Mouse (Mus musculus): ENCODE data around the gene Ppard. TPM values are rescaled to one million over a fixed set of nuclear protein-coding genes. Genes with fewer than 3 reads are reported as not detected.
A peak's percentile ranks its signal among the peaks of the same experiment; 100 is the strongest.

The Ppard gene
- polyA plus RNA-seq, 1 experiment from 2014 or later, result 1.1 TPM

DNA sequence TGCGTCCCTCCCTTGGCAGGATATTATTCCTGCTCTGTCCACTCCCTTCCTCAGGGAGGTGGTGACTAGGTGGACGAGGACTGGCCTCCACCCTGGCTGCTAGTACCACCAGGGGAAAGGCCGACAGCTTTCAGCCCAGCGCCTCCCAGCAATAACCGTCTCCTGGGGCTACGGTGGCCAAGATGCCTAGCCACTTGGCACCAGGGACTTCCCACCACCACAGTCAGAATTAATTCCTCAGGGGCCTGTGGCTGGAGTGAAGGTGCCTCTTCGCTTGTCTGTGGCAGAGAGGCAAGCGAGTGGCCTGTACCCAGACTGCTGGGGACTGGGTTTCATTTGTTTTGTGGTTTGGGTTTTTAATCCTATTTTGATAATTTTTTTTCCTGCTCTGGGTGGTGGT, 27.1 kb upstream of the Ppard start:
- Histone ChIP-seq H3K4me3 (ENCODE audit: low read length) (no peak overlapping the region), H3K36me3 (ENCODE audit: control insufficient read depth, insufficient read depth, low read length) (peaks cover 18% of the 10 kb centered on the region), H3K27ac (ENCODE audit: low read depth, low read length) (no peak overlapping the region), H3K9me3 (ENCODE audit: control insufficient read depth, low read length) (no peaks in the 10 kb centered on the region), H3K4me1 (ENCODE audit: control insufficient read depth, insufficient read depth, low read depth, low read length) (peaks cover 5% of the 10 kb centered on the region), H3K27me3 (replicated peaks; ENCODE audit: control insufficient read depth, insufficient read depth, low read length) (no peaks in the 10 kb centered on the region), H3K4me2 (ENCODE audit: low read length) (no peak overlapping the region), H3K9ac (ENCODE audit: low read depth, low read length) (no peak overlapping the region)
- WGBS, result 93% methylated on average over 8 of the region's 8 CpGs
- no peak for ATAC-seq

DNA sequence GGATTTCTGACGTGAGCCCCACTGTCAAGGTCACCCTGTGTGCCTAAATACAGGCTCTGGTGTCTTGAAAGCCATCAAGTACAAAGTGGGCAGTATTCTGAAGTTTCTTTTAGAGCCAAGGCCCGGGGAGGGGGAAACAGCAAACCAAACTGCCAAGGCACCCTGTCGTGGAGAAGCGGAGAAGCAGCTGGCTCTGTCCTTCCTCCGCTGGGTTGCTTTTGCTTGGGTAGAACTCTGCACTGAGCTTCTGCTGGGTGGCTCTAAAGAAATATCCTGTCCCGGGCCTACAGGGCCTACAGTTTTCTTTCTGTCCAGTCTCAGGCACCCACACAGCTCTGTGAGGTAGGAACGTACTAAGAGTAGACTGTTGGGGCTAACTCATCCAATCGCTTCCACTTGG, 25.4 kb upstream of the Ppard start:
- H3K36me3 ChIP-seq (ENCODE audit: control insufficient read depth, insufficient read depth, low read length), result peaks cover 8% of the 10 kb centered on the region
- H3K9me3 ChIP-seq (ENCODE audit: control insufficient read depth, low read length), result no peaks in the 10 kb centered on the region
- WGBS, result 68% methylated on average over 8 of the region's 8 CpGs
- H3K4me3 ChIP-seq (ENCODE audit: low read length), result no peak overlapping the region
- ATAC-seq, result no peak
- H3K9ac ChIP-seq (ENCODE audit: low read depth, low read length), result peak overlapping the region; percentile 61
- H3K4me1 ChIP-seq (ENCODE audit: control insufficient read depth, insufficient read depth, low read depth, low read length), result peaks cover 5% of the 10 kb centered on the region
- peak overlapping the region; percentile 59; the same call in 1 of the 2 replicates for H3K27ac ChIP-seq (ENCODE audit: low read depth, low read length)
- H3K4me2 ChIP-seq (ENCODE audit: low read length), result no peak overlapping the region
- no peaks in the 10 kb centered on the region for H3K27me3 ChIP-seq (replicated peaks; ENCODE audit: control insufficient read depth, insufficient read depth, low read length)

DNA sequence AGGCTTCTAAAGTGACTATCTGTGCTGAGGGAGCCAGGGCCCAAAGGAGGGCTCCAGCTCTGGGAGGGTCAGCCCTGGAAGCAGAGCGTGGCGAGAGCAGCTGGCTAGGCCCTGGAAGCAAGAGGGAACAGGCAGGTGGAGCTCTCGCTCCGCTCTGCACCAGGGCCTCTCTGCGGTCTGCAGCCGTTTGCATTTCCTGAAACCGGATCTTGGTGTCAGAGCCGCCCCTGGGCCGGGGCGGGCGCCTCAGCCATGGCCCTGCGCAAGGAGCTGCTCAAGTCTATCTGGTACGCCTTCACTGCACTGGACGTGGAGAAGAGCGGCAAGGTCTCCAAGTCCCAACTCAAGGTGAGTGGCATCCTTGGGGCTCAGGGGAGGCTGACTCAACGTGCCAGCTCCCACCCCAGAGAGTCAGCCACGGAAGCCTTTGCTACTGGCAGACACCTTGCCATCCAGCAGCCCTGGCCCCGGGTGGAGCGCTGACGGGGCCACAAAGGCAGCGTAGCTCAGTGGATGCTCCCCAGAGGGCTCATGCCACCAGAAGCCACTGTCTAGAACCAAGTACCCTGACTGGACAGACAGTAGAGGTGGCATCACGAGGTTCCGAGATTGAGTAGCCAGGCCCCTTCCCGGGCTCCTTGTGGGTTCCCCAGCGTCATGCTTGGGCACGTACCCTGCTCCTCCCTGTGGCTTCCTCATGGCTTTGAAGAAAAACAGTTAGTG, 24.7 kb upstream of the Ppard start, which contains the start of gene Def6:
TSS of gene Def6 (plus strand) at position 188 of the 723 bp plus-strand sequence.
- H3K9ac ChIP-seq (ENCODE audit: low read depth, low read length), result peak within 1 kb of the TSS; percentile 61
- no peaks in the 10 kb centered on the region for H3K27me3 ChIP-seq (replicated peaks; ENCODE audit: control insufficient read depth, insufficient read depth, low read length)
- ATAC-seq, result peak; percentile 70
- H3K4me3 ChIP-seq (ENCODE audit: low read length), result peak within 1 kb of the TSS; percentile 30
- 22% methylated on average over 26 of the region's 26 CpGs for WGBS
- H3K9me3 ChIP-seq (ENCODE audit: control insufficient read depth, low read length), result no peaks in the 10 kb centered on the region
- peak within 1 kb of the TSS; percentile 41; the same call in 1 of the 2 replicates for H3K4me2 ChIP-seq (ENCODE audit: low read length)
- H3K4me1 ChIP-seq (ENCODE audit: control insufficient read depth, insufficient read depth, low read depth, low read length), result peaks cover 5% of the 10 kb centered on the region
- peaks cover 2% of the 10 kb centered on the region; the same call in 1 of the 2 replicates for H3K36me3 ChIP-seq (ENCODE audit: control insufficient read depth, insufficient read depth, low read length)
- H3K27ac ChIP-seq (ENCODE audit: low read depth, low read length), result peak within 1 kb of the TSS; percentile 59

GRCm38 (mm10) chr17:28208314-28208612, 24.2 kb upstream of the Ppard start:
- no peak overlapping the region for H3K27ac ChIP-seq (ENCODE audit: low read depth, low read length)
- ATAC-seq, result no peak
- peak overlapping the region; percentile 30 for H3K4me3 ChIP-seq (ENCODE audit: low read length)
- H3K9ac ChIP-seq (ENCODE audit: low read depth, low read length), result peak overlapping the region; percentile 22; the same call in 1 of the 2 replicates
- peak overlapping the region; percentile 41; the same call in 1 of the 2 replicates for H3K4me2 ChIP-seq (ENCODE audit: low read length)
- H3K4me1 ChIP-seq (ENCODE audit: control insufficient read depth, insufficient read depth, low read depth, low read length), result peaks cover 5% of the 10 kb centered on the region
- no peaks in the 10 kb centered on the region for H3K27me3 ChIP-seq (replicated peaks; ENCODE audit: control insufficient read depth, insufficient read depth, low read length)
- no peaks in the 10 kb centered on the region for H3K9me3 ChIP-seq (ENCODE audit: control insufficient read depth, low read length)
- WGBS, result 82% methylated on average over 8 of the region's 8 CpGs
- peaks cover 2% of the 10 kb centered on the region; the same call in 1 of the 2 replicates for H3K36me3 ChIP-seq (ENCODE audit: control insufficient read depth, insufficient read depth, low read length)

DNA sequence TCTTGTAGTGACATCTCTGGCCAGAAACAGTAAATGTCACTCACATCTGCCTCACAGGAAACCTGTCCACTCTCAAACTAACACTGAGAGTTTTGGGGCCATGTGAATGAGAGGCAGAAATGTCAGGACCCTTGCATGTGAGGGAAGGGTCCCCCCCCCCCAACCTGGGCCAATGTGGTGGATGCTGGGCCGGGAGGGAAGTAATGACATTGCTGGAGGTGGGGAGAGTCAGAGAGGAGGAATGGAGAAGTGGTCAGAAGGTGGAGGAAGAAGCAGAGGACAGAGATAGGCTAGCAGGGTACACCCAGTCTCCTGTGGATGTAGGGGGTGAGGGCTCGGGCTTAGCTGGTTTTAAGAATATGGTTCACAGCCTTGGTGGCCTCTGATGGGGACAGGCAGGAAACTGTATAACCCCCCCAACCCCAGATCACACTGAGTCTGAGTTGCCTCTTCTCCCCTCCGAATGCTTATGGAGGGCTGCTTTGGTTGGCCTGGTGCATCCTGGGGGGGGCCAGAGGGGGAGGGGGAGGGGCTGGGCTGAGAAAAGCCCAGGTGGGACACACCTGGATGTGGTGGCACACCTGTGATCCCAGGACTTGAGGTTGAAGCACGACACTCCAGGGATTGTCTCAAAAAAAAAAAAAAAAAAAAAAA, 22.9 kb upstream of the Ppard start:
- no peak overlapping the region for H3K27ac ChIP-seq (ENCODE audit: low read depth, low read length)
- no peak overlapping the region for H3K4me3 ChIP-seq (ENCODE audit: low read length)
- peaks cover 5% of the 10 kb centered on the region for H3K4me1 ChIP-seq (ENCODE audit: control insufficient read depth, insufficient read depth, low read depth, low read length)
- no peaks in the 10 kb centered on the region for H3K27me3 ChIP-seq (replicated peaks; ENCODE audit: control insufficient read depth, insufficient read depth, low read length)
- H3K9me3 ChIP-seq (ENCODE audit: control insufficient read depth, low read length), result no peaks in the 10 kb centered on the region
- H3K4me2 ChIP-seq (ENCODE audit: low read length), result no peak overlapping the region
- 66% methylated on average over 4 of the region's 4 CpGs for WGBS
- 0 out of 2 replicates have a peak, but pooled peaks cover 2% of the 10 kb centered on the region for H3K36me3 ChIP-seq (ENCODE audit: control insufficient read depth, insufficient read depth, low read length)
- no peak overlapping the region for H3K9ac ChIP-seq (ENCODE audit: low read depth, low read length)
- ATAC-seq, result no peak

DNA sequence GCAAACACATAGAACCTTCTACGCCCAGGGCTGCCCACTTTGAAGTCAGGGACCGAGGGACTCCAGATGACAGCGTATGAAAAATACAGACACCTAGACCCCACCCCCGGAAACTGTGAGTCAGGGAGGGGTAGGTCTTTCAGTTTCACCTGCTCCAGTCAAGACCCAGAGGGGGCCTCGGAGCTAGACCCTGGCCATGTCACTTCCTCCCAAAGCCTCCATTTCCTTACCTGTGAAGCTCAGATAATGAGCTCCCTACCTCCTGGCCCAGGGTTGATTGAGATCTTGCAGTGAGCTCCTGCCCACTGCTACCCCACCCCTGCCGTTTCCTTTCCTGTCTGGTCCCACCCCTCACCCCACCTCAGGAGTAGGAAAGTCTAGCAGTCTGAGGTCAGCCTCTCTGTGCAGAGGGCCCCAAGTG, 20.6 kb upstream of the Ppard start:
- Histone ChIP-seq H3K9ac (ENCODE audit: low read depth, low read length) (no peak overlapping the region), H3K4me2 (ENCODE audit: low read length) (no peak overlapping the region), H3K27me3 (replicated peaks; ENCODE audit: control insufficient read depth, insufficient read depth, low read length) (no peaks in the 10 kb centered on the region), H3K27ac (ENCODE audit: low read depth, low read length) (no peak overlapping the region), H3K9me3 (ENCODE audit: control insufficient read depth, low read length) (no peaks in the 10 kb centered on the region), H3K4me3 (ENCODE audit: low read length) (no peak overlapping the region), H3K4me1 (ENCODE audit: control insufficient read depth, insufficient read depth, low read depth, low read length) (peaks cover 5% of the 10 kb centered on the region), H3K36me3 (ENCODE audit: control insufficient read depth, insufficient read depth, low read length) (no peaks in the 10 kb centered on the region)
- 77% methylated on average over 6 of the region's 6 CpGs for WGBS
- no peak for ATAC-seq

DNA sequence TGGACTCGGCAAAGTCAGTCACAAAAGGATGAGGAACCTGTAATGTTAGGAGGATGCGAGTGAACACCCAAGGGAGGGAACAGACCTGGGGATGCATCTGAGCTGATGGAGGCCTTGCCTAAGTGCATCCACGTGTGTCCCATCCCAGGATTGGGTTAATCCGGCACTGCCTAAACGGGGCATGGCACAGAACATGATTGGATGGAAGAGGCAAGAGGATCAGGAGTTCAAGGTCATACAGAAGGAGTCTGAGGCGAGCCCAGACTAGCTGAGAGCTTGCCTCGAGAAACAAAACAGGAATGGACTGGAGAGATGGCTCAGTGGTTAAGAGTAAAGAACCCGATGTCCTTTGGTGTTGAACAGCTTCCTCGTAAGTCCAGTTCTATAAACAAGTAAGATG, 20.1 kb upstream of the Ppard start:
- Histone ChIP-seq H3K9ac (ENCODE audit: low read depth, low read length) (no peak overlapping the region; the same call in 1 of the 2 replicates), H3K9me3 (ENCODE audit: control insufficient read depth, low read length) (no peaks in the 10 kb centered on the region), H3K4me1 (ENCODE audit: control insufficient read depth, insufficient read depth, low read depth, low read length) (peaks cover 5% of the 10 kb centered on the region), H3K27me3 (replicated peaks; ENCODE audit: control insufficient read depth, insufficient read depth, low read length) (no peaks in the 10 kb centered on the region), H3K4me2 (ENCODE audit: low read length) (no peak overlapping the region), H3K27ac (ENCODE audit: low read depth, low read length) (no peak overlapping the region), H3K4me3 (ENCODE audit: low read length) (no peak overlapping the region), H3K36me3 (ENCODE audit: control insufficient read depth, insufficient read depth, low read length) (no peaks in the 10 kb centered on the region)
- ATAC-seq, result no peak
- WGBS, result 71% methylated on average over 9 of the region's 9 CpGs

- Histone ChIP-seq H3K27ac (ENCODE audit: low read depth, low read length) (no peak overlapping the region), H3K9ac (ENCODE audit: low read depth, low read length) (no peak overlapping the region), H3K9me3 (ENCODE audit: control insufficient read depth, low read length) (no peaks in the 10 kb centered on the region), H3K27me3 (replicated peaks; ENCODE audit: control insufficient read depth, insufficient read depth, low read length) (no peaks in the 10 kb centered on the region), H3K4me1 (ENCODE audit: control insufficient read depth, insufficient read depth, low read depth, low read length) (no peaks in the 10 kb centered on the region), H3K4me3 (ENCODE audit: low read length) (no peak overlapping the region), H3K4me2 (ENCODE audit: low read length) (no peak overlapping the region), H3K36me3 (ENCODE audit: control insufficient read depth, insufficient read depth, low read length) (no peaks in the 10 kb centered on the region)
- ATAC-seq, result no peak
- WGBS, result 35% methylated on average over 4 of the region's 4 CpGs
Observed at GRCm38 (mm10) chr17:28213236-28213635, 19.3 kb upstream of the Ppard start.

- no peak overlapping the region for H3K4me2 ChIP-seq (ENCODE audit: low read length)
- no peak overlapping the region for H3K4me3 ChIP-seq (ENCODE audit: low read length)
- no peak for ATAC-seq
- no peaks in the 10 kb centered on the region for H3K27me3 ChIP-seq (replicated peaks; ENCODE audit: control insufficient read depth, insufficient read depth, low read length)
- H3K4me1 ChIP-seq (ENCODE audit: control insufficient read depth, insufficient read depth, low read depth, low read length), result no peaks in the 10 kb centered on the region
- H3K36me3 ChIP-seq (ENCODE audit: control insufficient read depth, insufficient read depth, low read length), result no peaks in the 10 kb centered on the region
- H3K9me3 ChIP-seq (ENCODE audit: control insufficient read depth, low read length), result no peaks in the 10 kb centered on the region
- no peak overlapping the region for H3K9ac ChIP-seq (ENCODE audit: low read depth, low read length)
- 88% methylated on average over 9 of the region's 9 CpGs for WGBS
- no peak overlapping the region for H3K27ac ChIP-seq (ENCODE audit: low read depth, low read length)
Observed at GRCm38 (mm10) chr17:28216791-28217190, 15.7 kb upstream of the Ppard start.

All from hindbrain, embryonic 16.5 days (tissue).